Mouse (Mus musculus) intestine, postnatal 0 days (tissue): Measurements from ENCODE around the gene Gtf3c1. TPM values are rescaled to one million over a fixed set of nuclear protein-coding genes. Genes with fewer than 3 reads are reported as not detected.

Experiments
- ATAC-seq: fragments of 200-750 bp; cut with Nextera tagmentation; 2 replicates; pipeline ENCODE4 v1.8.0; 2017; ENCODE audit warnings: mild to moderate bottlenecking, moderate TSS enrichment, moderate library complexity
- H3K27ac ChIP-seq: fragments of 300-500 bp; sonication (generic); 2 replicates; pipeline ENCODE4 v1.5.1; 2014; ENCODE audit warnings: mild to moderate bottlenecking, low read depth, low read length, moderate library complexity
- H3K27me3 ChIP-seq: fragments of 300-500 bp; sonication (generic); replicated peaks from 2 replicates; pipeline ENCODE4 v1.6.1; 2014; ENCODE audit warnings: low read length, mixed read lengths; ENCODE audit not compliant: control insufficient read depth, insufficient read depth
- H3K36me3 ChIP-seq: fragments of 300-500 bp; sonication (generic); 2 replicates; pipeline ENCODE4 v1.6.1; 2014; ENCODE audit warnings: mild to moderate bottlenecking, moderate library complexity; ENCODE audit not compliant: control insufficient read depth, insufficient read depth
- H3K4me1 ChIP-seq: fragments of 300-500 bp; sonication (generic); replicated peaks from 2 replicates; pipeline ENCODE4 v1.6.1; 2014; ENCODE audit warnings: antibody characterized with exemption, low read length, mixed read lengths; ENCODE audit not compliant: control insufficient read depth, insufficient read depth
- H3K4me2 ChIP-seq: fragments of 300-500 bp; sonication (generic); replicated peaks from 2 replicates; pipeline ENCODE4 v1.6.1; 2014; ENCODE audit warnings: low read depth, mild to moderate bottlenecking, moderate library complexity
- H3K4me3 ChIP-seq: fragments of 300-500 bp; sonication (generic); 2 replicates; pipeline ENCODE4 v1.5.1; 2014; ENCODE audit warnings: low read depth, low read length
- H3K9ac ChIP-seq: fragments of 300-500 bp; sonication (generic); 2 replicates; pipeline ENCODE4 v1.6.1; 2014; ENCODE audit warnings: mild to moderate bottlenecking, low read depth, low read length
- H3K9me3 ChIP-seq: fragments of 300-500 bp; sonication (generic); 2 replicates; pipeline ENCODE4 v1.6.1; 2016; ENCODE audit warnings: mixed run types; ENCODE audit not compliant: control insufficient read depth
- CTCF ChIP-seq: sonication (generic); IDR thresholded peaks from 2 replicates; pipeline ENCODE4 v1.5.1; 2016; ENCODE audit warnings: low read depth, mild to moderate bottlenecking, control low read depth, antibody characterized with exemption, moderate library complexity
- WGBS: fragments of 180-500 bp; shearing (Covaris S2); extraction: QIAGEN DNeasy Blood & Tissue Kit; methylation state at CpG from one replicate; pipeline ENCODE4 v1.1.7; 2014; 5-methylcytosine and 5-hydroxymethylcytosine counted together
- polyA plus RNA-seq: library from polyadenylated mRNA; unstranded; fragments of >200 nt; fragmentation: Nextera tagmentation; extraction: Ambion mirVana; gene quantifications from 2 replicates; pipeline ENCODE4 v1.2.1, GENCODE M21; 2015

Gtf3c1 gene
- polyA plus RNA-seq, 1 experiment from 2014 or later: 6.8 TPM

GRCm38 (mm10) chr7:125596406-125596805 lies 111.2 kb downstream of the Gtf3c1 start:
- no peak for TF ChIP-seq CTCF

GRCm38 (mm10) chr7:125593831-125594230 lies 113.7 kb downstream of the Gtf3c1 start:
- no peaks in the 10 kb centered on the region for H3K36me3 ChIP-seq
- H3K9ac ChIP-seq: no peak overlapping the region
- ATAC-seq: no peak
- WGBS: 80% methylated on average over 4 of the region's 4 CpGs
- H3K27me3 ChIP-seq: no peaks in the 10 kb centered on the region
- no peaks in the 10 kb centered on the region for H3K9me3 ChIP-seq
- no peak overlapping the region for H3K4me3 ChIP-seq
- no peak overlapping the region for H3K27ac ChIP-seq
- no peaks in the 10 kb centered on the region for H3K4me1 ChIP-seq
- H3K4me2 ChIP-seq: no peak overlapping the region
- TF ChIP-seq CTCF: no peak

More at GRCm38 (mm10) chr7:125596406-125596805, 111.2 kb downstream of the Gtf3c1 start:
- Histone ChIP-seq H3K9ac (no peak overlapping the region), H3K4me1 (no peaks in the 10 kb centered on the region), H3K36me3 (no peaks in the 10 kb centered on the region), H3K9me3 (no peaks in the 10 kb centered on the region), H3K27ac (no peak overlapping the region), H3K4me3 (no peak overlapping the region), H3K27me3 (no peaks in the 10 kb centered on the region), H3K4me2 (no peak overlapping the region)
- 60% methylated on average over 3 of the region's 3 CpGs for WGBS
- no peak for ATAC-seq

Other genes with a start within 250 kb of the Gtf3c1 start
- gene Nsmce1, start 216.2 kb downstream of the Gtf3c1 start, polyA plus RNA-seq: 84.5 and 87.9 TPM in 2 replicates
- gene Il4ra, start 155.7 kb downstream of the Gtf3c1 start, polyA plus RNA-seq: 32.3 and 35.0 TPM in 2 replicates
- 0.08 and 0.09 TPM in 2 replicates for gene Il21r, start 104.4 kb downstream of the Gtf3c1 start, polyA plus RNA-seq
- 2.6 and 3.1 TPM in 2 replicates for gene D430042O09Rik, start 108 bp upstream of the Gtf3c1 start, polyA plus RNA-seq